Mouse (Mus musculus): Measurements from ENCODE around the gene Mgll.

GRCm38 (mm10) chr6:88750884-88751283 is 26.7 kb downstream of the Mgll start:
- TF ChIP-seq CTCF (IDR thresholded peaks at IDR 0.05; ENCODE audit: low read depth, low read length) (no peak), POLR2A (IDR thresholded peaks at IDR 0.05; ENCODE audit: borderline replicate concordance, low read depth, low read length) (no peak)

All from bone marrow macrophage, adult 2 months (primary cell).